Mouse (Mus musculus): ENCODE measurements around the gene Oxa1l.
"Not testable (repeated sequence)": the region's sequence is repeated elsewhere in the genome, so short reads cannot be mapped to it uniquely, and the experiment has no call there.

Oxa1l gene

DNA sequence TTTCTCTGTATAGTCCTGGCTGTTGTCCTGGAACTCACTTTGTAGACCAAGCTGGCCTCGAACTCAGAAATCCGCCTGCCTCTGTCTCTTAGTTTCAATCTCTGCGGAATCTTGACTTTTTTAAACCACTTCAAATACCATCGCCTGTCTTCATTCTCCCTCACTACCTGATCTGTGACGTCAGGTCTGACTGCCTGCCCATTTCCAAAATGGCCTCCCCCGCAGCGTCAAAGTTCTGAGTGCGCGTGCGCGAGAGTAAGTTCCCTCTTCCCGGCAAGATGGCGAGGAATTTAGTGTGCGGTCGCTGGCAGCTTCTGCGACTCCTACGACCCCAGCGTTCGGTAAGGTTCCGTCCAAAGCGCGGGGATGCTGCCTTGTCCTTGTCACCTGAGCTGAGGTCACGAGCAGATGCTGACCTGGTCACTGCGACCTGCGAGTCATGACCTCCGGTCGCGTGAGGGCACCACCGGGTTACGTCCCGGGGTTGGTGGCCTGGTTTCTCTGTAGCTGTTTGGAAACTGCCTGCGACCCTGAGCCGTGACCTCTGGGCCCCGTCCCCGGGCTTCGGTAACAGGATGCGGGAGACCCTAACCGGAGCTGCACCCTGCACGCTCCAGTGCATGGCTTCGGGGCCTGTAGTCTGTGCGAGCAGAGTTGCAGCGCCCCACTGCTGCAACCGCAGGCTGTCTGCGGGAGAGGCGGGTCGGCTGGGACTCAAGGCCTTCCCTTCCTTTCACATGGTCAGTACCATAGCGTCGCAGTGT, at the start of gene Oxa1l:
Gene Oxa1l, plus strand, starts transcription at position 258 of the 764 bp plus-strand sequence.
- peak; percentile 96 for DNase-seq

GRCm38 (mm10) chr14:54311763-54312162, 48.9 kb upstream of the Oxa1l start:
- DNase-seq, result no peak

DNA sequence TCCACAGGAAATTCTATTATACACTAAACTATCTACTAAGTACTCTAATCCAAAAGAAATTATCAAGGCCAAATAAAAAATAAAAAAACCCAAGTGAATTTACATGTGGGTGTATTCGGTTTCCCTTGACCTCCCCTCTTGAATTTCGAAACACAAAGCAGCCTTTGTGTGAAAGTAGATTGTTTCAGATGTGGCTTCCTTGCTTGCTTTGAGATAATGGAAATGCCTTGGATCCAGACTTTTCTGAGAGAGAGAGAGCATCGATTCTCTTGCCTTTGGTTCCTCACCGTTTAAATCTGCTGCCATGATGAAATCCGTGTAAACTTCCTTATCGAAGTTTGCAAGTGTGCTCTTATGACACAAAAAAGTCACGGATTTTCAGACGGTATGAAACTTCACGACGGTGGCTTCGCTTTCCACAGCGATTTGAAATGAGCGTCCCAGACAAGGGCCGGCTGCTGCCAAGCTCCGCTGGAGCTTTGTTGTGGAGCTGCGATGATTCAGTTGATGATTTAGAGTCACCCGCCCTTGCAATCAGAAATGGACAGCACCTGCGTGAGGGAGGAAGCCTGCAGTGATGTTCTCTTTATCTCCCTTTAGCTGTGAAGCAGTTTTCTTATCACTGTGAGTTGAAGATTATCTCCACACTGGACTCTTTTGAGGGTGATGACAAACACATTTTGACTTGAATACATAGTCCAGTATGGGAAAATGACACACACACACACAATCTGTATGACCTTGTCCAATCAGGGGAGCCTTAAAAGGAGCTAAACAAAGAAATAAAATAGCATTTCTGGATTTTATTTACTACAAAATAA, 38.9 kb upstream of the Oxa1l start:
- no peak for DNase-seq

DNA sequence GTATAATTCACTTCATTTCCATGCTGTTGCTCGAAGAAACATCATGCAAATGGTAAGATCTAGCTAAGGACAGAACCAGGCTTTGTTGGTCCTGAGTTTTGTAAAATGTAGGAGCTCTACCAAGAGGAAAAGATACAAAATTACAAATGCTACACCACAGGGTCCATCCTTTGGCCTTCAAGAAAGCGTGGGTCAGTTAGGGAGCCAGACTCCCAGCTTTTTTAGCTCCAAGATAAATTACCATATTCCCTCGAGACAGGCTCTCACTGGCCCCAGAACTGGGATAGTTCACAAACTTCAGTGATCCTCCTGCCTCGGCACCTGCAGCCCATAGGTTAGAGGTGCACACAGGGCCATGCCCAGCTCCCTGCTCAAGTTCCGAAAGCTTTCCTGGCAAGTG, 36.1 kb upstream of the Oxa1l start:
- no peak for DNase-seq

- DNase-seq, result no peak
Measured at GRCm38 (mm10) chr14:54328548-54328947, 32.1 kb upstream of the Oxa1l start.

- DNase-seq, result no peak
Measured at GRCm38 (mm10) chr14:54329201-54329600, 31.4 kb upstream of the Oxa1l start.

DNA sequence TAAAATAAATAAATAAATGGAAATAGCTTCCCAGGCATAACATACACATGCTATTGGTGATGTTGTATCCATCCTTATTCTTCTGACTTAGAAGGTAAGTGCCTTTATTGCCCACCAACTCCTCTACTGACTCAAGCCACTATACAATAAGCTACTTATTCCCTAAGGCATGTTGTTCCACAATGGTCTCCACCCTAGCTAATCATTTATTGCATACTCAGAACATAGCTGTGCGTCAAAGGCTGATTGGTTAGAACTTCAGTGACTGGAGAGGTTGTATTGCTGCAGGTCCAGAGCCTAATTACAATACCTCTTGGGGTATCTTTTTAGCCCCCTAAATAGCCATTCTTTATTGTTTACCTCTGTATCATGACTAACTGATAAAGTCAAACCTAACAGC, 29.5 kb upstream of the Oxa1l start:
- DNase-seq, result no peak

DNA sequence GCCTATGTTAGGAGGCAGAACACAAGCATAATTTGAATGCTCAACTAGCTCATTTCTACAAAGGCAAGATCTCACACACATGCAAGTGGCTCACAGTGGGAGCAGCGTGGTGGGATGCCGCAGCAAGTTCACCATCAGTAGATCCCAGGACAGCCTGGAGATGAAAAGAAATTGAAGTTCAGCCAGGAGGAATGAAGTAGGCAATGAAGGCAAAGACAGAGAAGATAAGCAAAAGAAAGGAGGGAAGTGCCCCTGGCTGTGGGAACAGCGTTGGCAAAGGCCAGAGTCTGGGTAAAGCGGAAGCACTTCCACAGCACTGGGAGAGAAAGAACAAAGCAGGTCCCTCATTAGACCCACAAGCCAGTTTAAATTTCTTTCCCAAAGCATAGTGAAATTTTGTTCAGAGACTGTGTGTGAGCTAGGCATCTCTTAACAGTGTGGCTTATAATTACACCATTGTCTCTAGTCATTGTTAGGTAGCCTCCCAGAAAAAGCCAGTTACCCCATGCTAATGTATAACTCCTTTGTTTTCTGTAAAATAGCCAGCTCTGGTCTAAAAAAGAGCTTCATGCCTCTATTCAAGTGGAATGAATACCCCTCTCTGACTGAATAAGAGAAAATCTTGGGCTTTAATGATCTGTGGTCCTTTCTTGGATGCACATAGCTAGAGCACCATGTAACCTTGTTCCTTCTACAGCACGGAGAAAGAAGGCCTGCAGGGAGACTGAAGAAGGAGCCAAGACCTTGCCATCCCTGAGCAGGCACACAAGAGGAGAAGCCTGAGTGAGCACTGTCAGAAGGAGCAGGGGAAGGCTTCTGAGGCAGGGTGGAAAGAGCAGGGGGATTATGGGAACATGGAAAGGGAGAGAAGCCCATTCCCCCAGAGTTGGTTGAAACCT, 28.2 kb upstream of the Oxa1l start:
- DNase-seq, result no peak

DNA sequence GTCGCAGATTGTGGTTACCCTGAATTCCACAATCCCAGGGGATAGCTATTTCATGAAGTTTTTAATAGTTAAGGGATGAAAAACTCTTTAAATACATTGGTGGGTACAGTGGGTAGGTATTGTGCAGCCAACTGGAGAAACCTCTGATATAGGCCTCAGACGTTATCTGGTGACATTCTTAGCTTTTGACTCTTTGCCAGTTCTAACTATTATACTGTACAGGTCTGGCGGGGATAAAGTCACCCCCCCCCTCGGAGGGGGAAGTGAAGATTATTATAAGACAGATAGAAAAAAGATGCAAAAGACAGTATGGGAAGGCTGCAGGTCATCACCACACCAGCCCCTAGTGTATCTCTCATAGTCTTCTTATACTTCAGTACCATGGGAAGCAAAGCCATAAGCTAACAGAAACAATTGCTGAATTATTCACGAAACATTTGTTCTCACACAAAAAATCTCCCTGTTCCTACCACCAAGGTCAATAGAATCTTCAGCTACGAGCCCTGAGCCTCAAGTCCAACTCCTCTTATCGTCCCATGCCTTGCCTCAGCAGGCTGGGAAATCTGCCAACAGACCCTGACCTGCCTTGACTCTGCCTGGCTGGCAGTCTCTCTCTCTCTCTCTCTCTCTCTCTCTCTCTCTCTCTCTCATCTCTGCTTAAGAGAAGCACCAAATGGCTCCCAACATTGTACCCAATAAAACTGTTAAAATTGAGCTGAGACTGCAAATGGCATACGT, 27.0 kb upstream of the Oxa1l start:
- no peak for DNase-seq

DNA sequence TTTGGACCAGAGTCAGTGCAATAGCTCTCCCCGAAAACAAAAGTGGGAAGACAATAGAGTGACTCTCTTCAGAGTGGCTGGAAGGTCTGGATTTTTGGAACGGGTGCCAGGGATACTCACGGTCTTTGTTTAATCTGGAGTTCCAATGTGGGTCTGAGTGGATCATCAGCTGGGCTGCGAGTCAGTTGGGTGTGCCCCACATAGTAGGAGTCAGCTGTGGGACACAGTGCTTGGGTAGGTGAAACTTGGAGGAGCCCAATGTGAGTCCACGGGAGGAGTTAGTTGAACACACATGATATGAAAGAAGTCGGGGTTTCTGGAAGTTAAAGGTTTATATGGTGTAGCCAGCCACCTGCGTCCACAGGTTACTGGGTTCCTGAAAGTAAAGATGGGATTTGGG, 19.8 kb upstream of the Oxa1l start:
- DNase-seq, result no peak

DNA sequence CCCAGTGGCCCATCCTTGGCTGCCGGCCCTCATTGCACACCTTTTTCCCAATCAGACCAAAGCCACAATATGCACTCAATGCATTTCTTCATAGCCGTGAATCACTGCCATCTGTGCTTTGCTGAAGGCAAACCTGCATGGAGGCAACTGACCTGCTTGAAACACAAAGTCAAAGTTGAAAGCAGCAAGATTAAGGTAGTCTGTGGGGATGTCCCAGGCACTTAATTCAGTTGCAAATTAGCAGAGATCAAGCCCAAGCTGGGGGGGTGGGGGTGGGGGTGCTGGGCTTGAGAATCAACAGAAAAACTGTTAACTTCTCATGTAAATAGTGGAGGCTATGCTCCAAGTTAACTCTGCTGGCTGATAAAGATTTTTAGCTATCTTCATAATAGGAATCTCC, 18.8 kb upstream of the Oxa1l start:
- not testable (repeated sequence) for DNase-seq

- not testable (repeated sequence) for DNase-seq
Measured at GRCm38 (mm10) chr14:54350773-54351541, 9.7 kb upstream of the Oxa1l start.

GRCm38 (mm10) chr14:54352314-54352713, 8.3 kb upstream of the Oxa1l start:
- no peak for DNase-seq

- no peak for DNase-seq
Measured at GRCm38 (mm10) chr14:54354406-54354805, 6.2 kb upstream of the Oxa1l start.

GRCm38 (mm10) chr14:54363156-54363555, 2.5 kb downstream of the Oxa1l start:
- no peak for DNase-seq

DNA sequence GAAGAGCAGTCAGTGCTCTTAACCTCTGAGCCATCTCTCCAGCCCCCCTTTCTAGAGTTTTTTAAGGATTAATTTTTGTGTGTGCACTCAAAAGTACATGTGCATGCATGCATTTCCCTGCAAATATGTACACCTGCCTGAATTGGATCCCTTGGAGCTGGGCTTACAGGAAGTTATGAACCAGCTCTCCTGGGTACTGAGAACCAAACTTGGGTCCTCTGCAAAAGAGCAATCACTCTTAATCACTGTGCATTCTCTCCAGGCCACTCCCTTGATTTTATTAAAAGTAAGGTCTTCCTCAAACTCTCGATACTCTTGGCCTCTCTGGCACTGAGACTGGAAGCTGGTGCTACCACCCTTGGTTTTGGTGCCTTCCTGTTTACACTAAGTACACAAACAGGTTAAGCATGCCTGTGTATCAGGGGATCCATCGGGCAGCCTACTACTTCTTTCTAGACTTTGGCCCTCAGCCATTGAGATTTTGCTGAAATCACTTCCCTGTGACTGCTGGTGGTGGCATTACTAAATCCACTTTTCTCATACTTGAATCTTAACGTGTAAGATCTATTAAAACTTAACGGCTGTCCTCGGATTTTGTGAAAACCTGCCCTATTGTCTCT, 4.5 kb downstream of the Oxa1l start:
- no peak for DNase-seq

- no peak for DNase-seq
Measured at GRCm38 (mm10) chr14:54366581-54366980, 5.9 kb downstream of the Oxa1l start.

DNA sequence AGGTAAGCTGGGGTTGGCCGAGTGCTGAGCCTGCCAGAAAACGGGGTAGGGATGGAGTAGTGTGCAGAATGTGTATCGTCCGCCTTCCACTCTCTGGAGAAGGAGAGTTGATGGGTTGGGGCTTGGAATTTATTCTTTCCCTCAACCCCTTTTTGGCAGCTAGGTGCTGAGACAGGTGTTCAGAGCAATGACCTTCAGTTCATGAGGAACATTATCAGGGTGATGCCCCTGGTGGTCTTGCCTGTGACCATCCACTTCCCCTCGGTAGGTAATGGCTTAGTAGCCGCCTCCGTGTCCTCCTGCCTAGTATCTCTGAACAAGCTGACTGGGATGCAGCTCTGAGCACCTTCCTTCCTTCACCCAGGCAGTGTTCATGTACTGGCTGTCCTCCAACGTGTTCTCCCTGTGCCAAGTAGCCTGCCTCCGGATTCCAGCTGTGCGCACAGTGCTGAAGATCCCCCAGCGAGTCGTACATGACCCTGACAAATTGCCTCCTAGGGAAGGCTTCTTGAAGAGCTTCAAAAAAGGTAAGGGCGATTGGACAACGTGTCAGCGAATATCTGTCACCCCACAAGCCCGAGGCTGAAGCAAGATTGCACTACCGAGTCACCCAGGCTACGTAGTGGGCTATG, 6.9 kb downstream of the Oxa1l start:
- no peak for DNase-seq

- no peak for DNase-seq
Measured at GRCm38 (mm10) chr14:54369372-54369771, 8.7 kb downstream of the Oxa1l start.

GRCm38 (mm10) chr14:54370595-54370994, 10.0 kb downstream of the Oxa1l start:
- DNase-seq, result no peak

GRCm38 (mm10) chr14:54371460-54371859, 10.8 kb downstream of the Oxa1l start:
- DNase-seq, result no peak

Data from liver (tissue).